Mouse (Mus musculus) spleen, postnatal 14 days (tissue): ENCODE measurements around the gene Atp5f1.
"Not testable (repeated sequence)": the region's sequence is repeated elsewhere in the genome, so short reads cannot be mapped to it uniquely, and the experiment has no call there.

Experiments used
- DNase-seq, 2 experiments: peaks; one replicate each; pipeline ENCODE4 v3.0.0; 2021 to 2022; ENCODE audit warnings: low spot score in 2 of 2

Atp5f1 gene

DNA sequence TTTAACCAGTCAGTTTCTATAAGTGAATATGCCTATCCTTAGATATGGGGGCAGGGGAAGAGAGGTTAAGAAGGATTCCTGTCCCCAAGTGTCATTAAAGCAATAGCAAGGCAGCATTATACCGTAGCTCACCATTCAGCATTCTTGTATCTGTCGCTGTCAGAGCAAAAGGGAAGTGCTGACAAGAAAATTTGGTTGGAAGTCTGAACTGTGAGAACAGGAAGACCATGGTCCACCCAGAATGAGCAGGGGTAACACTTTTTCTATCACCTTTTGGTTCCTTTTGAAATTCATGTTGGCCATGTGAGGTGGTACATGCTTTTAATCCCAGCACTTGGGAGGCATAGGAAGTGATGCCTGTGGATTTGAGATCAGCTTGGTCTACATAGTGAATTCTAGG is 28.8 kb downstream of the Atp5f1 start:
- DNase-seq = no peak

- DNase-seq = no peak
These were observed 30.1 kb downstream of the Atp5f1 start for GRCm38 (mm10) chr3:105929821-105930220.

GRCm38 (mm10) chr3:105928781-105929180 is 31.1 kb downstream of the Atp5f1 start:
- DNase-seq = no peak

DNA sequence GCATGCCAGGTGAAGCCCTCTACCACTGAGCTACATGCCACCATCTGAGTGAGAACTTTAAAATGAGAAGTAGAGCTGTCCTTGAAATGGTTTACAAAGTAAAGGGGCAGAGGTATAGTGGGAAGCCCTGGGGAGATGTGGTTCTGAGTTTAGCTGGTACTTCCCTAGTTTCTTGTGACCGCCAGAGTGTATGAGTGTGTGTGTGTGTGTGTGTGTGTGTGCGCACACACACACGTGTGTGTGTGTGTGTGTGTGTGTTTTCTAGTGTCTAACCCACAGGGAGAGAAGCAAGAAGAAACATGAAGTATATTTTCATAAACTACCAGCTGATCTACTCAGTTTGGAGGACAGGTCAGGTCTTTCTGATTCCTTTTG is 31.7 kb downstream of the Atp5f1 start:
- DNase-seq = no peak

GRCm38 (mm10) chr3:105927561-105928194 is 32.2 kb downstream of the Atp5f1 start:
- no peak for DNase-seq

DNA sequence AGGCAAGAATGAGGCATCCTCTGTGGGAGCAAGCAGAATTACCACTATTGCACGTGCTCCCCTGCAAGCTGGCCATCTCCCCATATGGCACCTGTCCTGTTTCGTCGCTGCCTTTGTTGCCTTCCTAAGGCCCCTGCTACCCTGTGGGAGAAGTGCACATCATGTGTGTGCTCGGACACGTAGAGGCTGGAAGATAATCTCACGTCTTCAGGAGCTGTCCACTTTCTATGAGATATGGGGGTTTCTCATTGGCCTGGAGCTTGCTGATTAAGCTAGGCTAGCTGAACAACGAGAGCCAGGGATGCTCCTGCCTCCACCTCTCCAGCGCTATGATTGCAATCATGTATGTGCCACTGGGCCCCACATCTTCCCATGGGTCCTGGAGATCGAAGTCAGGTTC is 35.3 kb downstream of the Atp5f1 start:
- no peak for DNase-seq

DNA sequence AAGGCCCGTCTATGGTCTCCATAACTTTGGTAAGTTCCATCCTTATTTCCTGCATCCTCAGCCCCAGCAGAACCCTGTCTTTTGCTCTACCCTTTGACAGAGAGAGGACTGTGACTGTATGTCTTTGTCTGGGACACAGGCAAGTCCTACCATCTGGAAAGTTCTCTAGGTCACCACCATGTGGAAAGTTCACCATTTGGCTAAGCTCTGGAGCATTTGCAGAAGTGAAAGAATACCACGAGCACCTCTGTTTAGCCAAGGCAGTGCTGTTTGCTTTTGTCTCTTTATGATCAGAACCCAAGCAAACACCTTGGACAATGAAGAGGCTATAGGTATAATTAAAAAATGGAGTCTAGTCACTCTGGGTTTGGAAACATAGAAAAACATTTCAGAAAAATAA is 37.9 kb downstream of the Atp5f1 start:
- DNase-seq = no peak

DNA sequence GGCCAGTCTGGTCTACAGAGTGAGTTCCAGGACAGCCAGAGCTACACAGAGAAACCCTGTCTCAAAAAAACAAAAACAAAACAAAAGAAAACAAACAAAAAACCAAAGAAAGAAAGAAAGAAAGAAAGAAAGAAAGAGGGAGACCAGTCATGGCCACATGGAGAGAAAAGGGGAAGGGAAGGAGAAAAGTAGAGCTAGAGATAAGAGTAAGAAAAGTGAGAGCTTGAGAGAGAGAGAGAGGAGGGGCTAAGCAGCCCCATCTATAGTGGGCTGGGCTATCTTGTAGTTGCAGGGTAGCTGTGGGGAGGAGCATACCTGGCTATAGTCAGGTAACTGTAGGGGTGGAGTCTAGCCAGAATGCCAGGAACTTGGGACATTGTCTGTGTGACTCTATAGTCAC is 39.2 kb downstream of the Atp5f1 start:
- not testable (repeated sequence) for DNase-seq

GRCm38 (mm10) chr3:105918355-105918745 is 41.5 kb downstream of the Atp5f1 start:
- DNase-seq = no peak

- no peak for DNase-seq
These were observed 42.1 kb downstream of the Atp5f1 start for GRCm38 (mm10) chr3:105917656-105918354.

DNA sequence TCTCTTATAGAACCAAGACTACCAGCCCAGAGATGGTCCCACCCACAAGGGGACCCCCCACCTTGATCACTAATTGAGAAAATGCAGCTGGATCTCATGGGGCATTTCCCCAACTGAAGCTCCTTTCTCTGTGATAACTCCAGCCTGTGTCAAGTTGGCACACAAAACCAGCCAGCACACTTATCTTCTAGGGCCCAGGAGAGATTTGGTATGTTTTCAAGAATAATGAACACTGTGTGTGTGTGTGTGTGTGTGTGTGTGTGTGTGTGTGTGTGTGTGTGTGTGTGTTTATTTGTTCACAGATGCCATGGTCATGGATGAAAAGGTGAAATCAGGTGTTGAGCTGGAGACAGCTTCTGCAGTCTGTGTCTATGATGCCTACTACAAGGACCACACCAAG is 43.4 kb downstream of the Atp5f1 start:
- not testable (repeated sequence) for DNase-seq

- DNase-seq = no peak
These were observed 44.6 kb downstream of the Atp5f1 start for GRCm38 (mm10) chr3:105915281-105915680.

DNA sequence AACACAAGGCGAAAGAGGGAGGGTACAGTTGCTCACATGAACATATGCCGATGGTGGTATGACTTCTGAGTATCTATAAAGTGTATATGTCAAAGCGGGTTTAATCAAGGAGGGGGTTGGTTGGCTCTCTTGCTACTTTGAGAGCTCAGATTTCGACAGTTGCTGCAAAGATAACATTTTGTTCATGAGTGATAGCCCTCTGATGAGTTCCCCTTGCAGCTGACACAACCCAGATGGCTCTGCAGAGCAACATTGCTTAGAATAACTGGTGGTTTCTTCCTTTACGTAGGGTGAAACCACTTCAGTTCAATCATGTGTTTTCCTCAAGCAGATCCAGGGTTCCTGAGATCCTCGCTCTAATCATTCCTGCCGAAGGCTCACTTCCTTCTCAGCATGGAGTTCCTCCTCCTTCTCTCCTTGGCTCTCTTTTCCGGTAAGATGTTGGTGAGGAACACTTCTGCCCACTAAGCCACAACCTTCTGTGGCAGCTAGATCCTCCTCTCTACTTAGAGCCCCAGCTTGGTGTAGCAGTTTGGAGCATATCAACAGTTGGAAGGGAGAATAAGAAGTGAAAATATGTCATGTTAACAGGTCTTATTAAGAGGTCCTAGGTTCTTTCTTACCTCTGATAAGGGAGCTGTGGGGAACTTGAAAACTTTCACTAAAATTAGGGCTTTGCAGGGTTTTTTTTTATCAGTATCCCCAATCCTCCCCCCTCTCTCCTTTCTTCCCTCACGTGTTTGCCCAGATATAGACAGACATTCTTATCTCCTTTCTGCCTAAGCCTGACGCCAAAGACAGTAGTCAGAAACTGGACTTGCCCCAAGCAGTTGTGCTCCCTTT is 45.8 kb downstream of the Atp5f1 start:
- no peak for DNase-seq

GRCm38 (mm10) chr3:105912097-105912880 is 47.6 kb downstream of the Atp5f1 start:
- DNase-seq = no peak

- no peak for DNase-seq
These were observed 49.2 kb downstream of the Atp5f1 start for GRCm38 (mm10) chr3:105910519-105911190.

- DNase-seq = no peak
These were observed 50.9 kb downstream of the Atp5f1 start for GRCm38 (mm10) chr3:105908976-105909375.

GRCm38 (mm10) chr3:105907956-105908655 is 51.8 kb downstream of the Atp5f1 start:
- no peak for DNase-seq

- no peak for DNase-seq
These were observed 55.2 kb downstream of the Atp5f1 start for GRCm38 (mm10) chr3:105904721-105905120.

DNA sequence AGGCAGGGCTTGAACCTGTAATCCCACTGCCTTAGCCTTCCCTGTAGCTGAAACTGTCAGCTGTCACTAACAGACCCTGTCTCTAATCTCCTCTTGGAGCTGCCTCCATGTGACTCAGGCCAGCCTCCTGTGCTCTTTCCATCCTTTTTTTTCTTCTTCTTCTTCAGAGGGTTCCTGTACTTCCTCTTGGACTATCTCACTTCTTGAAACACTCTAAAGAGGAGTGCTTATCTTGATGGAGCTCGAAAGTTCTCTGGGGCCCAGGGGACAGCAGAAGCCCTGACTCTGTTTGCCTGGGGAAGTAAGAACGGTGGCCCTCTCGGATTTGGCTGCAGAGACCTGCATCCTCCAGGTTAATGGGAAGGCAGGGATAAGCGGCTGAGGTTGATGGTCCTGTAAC is 55.7 kb downstream of the Atp5f1 start:
- DNase-seq = no peak

- DNase-seq = no peak
These were observed 58.4 kb downstream of the Atp5f1 start for GRCm38 (mm10) chr3:105901468-105901867.

DNA sequence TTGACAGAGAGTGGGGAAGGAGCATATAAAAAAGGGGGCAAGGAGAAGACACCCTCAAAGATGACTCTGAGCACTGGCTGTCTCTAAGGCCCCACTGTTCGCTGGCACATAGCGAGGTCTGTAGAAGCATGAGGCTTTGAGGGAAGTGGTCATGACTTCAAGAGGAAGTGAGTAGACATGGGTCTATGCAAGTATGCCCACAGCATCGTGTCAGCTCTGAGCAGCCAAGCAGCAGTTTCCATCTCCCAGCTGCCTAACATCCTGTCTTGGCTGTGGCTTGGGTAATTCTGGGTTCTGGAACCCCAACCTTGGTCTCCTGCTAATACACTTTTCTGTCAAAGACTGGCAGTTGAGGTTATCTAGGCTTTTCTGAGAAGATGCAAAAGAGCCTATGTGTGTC is 59.2 kb downstream of the Atp5f1 start:
- peak in 1 of 2 experiments; percentile 31 for DNase-seq
